Comparison of ENCODE assay signal across 10 mouse cellular contexts in genomic region chr16:36989493-36989892, GRCm38 (mm10). TPM values are rescaled to one million over a fixed set of nuclear protein-coding genes. Genes with fewer than 3 reads are reported as not detected.
DNase-seq lines count a peak whose midpoint lies in the region; ATAC-seq lines count a peak whose summit lies in the region.
"Had no signal": no experiment of that assay in that cellular context is flagged by ENCODE, and none has a peak within 500 bp of the region (broad histone marks: within the 10 kb centered on the region; RNA-seq: fewer than 3 reads in every experiment).

No protein-coding gene starts in this region.

- peak overlapping the region; percentile 53 for H3K4me3 ChIP-seq in heart, embryonic 15.5 days
- no peak overlapping the region for H3K4me3 ChIP-seq in limb, embryonic 12.5 days (replicated peaks)
- no peak overlapping the region for H3K4me3 ChIP-seq in intestine, embryonic 16.5 days (ENCODE audit: low read length)
- H3K4me3 ChIP-seq: limb, embryonic 15.5 days had no signal

- peak; percentile 77 for ATAC-seq in heart, embryonic 15.5 days (replicated peaks; ENCODE audit: insufficient number of reproducible peaks, insufficient read depth, low FRiP score, low read depth)
- ATAC-seq in limb, embryonic 12.5 days (ENCODE audit: insufficient number of reproducible peaks, insufficient read depth, low FRiP score, low TSS enrichment, low read depth) = 0 out of 2 replicates have a peak, but pooled peaks have one; percentile 64
- no peak for ATAC-seq in intestine, embryonic 16.5 days

- H3K27me3 ChIP-seq in heart, embryonic 15.5 days = no peaks in the 10 kb centered on the region
- H3K27me3 ChIP-seq in limb, embryonic 12.5 days = no peaks in the 10 kb centered on the region
- H3K27me3 ChIP-seq in intestine, embryonic 16.5 days (replicated peaks; ENCODE audit: control insufficient read depth, insufficient read depth, low read length) = no peaks in the 10 kb centered on the region
- H3K27me3 ChIP-seq: limb, embryonic 15.5 days had no signal

- DNase-seq in A20 (ENCODE audit: low read depth, low spot score) = peak; percentile 69
- DNase-seq in embryo, embryonic 10.5 days (ENCODE audit: low spot score) = peak; percentile 18
- DNase-seq in urinary bladder, adult 18-20 months (ENCODE audit: low spot score in 2 of 2) = no peak
- no peak for DNase-seq in left cerebral cortex, adult 11 months (ENCODE audit: low spot score)
- no peak for DNase-seq in cerebellum, adult 11 months
- DNase-seq: cerebellum, adult 18-20 months had no signal

- H3K9me3 ChIP-seq in heart, embryonic 15.5 days (replicated peaks) = no peaks in the 10 kb centered on the region
- no peaks in the 10 kb centered on the region for H3K9me3 ChIP-seq in limb, embryonic 12.5 days
- H3K9me3 ChIP-seq in intestine, embryonic 16.5 days (ENCODE audit: control insufficient read depth, low read length) = no peaks in the 10 kb centered on the region
- H3K9me3 ChIP-seq: limb, embryonic 15.5 days had no signal

- H3K9ac ChIP-seq in heart, embryonic 15.5 days = peak overlapping the region; percentile 44
- no peak overlapping the region for H3K9ac ChIP-seq in limb, embryonic 12.5 days (replicated peaks)
- H3K9ac ChIP-seq in intestine, embryonic 16.5 days (ENCODE audit: low read depth, low read length) = no peak overlapping the region
- H3K9ac ChIP-seq: limb, embryonic 15.5 days had no signal

- H3K27ac ChIP-seq in heart, embryonic 15.5 days = peak overlapping the region; percentile 90
- no peak overlapping the region for H3K27ac ChIP-seq in limb, embryonic 12.5 days
- H3K27ac ChIP-seq in intestine, embryonic 16.5 days (ENCODE audit: low read length) = no peak overlapping the region
- H3K27ac ChIP-seq: limb, embryonic 15.5 days had no signal

- peaks cover 23% of the 10 kb centered on the region for H3K4me1 ChIP-seq in heart, embryonic 15.5 days (replicated peaks)
- H3K4me1 ChIP-seq in limb, embryonic 12.5 days (replicated peaks) = peaks cover 9% of the 10 kb centered on the region
- H3K4me1 ChIP-seq in intestine, embryonic 16.5 days (ENCODE audit: control insufficient read depth, insufficient read depth, low read length) = no peaks in the 10 kb centered on the region
- H3K4me1 ChIP-seq: limb, embryonic 15.5 days had no signal

- WGBS in heart, embryonic 15.5 days = 38% methylated on average over 8 of the region's 8 CpGs
- 52% methylated on average over 8 of the region's 8 CpGs for WGBS in limb, embryonic 12.5 days
- 80% methylated on average over 8 of the region's 8 CpGs for WGBS in intestine, embryonic 16.5 days

- H3K4me2 ChIP-seq in heart, embryonic 15.5 days = peak overlapping the region; percentile 57
- peak overlapping the region; percentile 15; the same call in 1 of the 2 replicates for H3K4me2 ChIP-seq in limb, embryonic 12.5 days
- H3K4me2 ChIP-seq in intestine, embryonic 16.5 days (ENCODE audit: low read depth, low read length) = no peak overlapping the region
- H3K4me2 ChIP-seq: limb, embryonic 15.5 days had no signal

- H3K36me3 ChIP-seq in heart, embryonic 15.5 days = no peaks in the 10 kb centered on the region
- H3K36me3 ChIP-seq in limb, embryonic 12.5 days = no peaks in the 10 kb centered on the region
- H3K36me3 ChIP-seq in intestine, embryonic 16.5 days (ENCODE audit: control insufficient read depth, insufficient read depth, low read length) = no peaks in the 10 kb centered on the region
- H3K36me3 ChIP-seq: limb, embryonic 15.5 days had no signal

RNA-seq across cellular contexts. Expression of gene Fbxo40, which starts 0.8 kb away (rescaled TPM):
- 11.4 and 13.8 TPM in 2 replicates for polyA plus RNA-seq in heart, embryonic 15.5 days (2015; fragmentation: Nextera tagmentation; extraction: Ambion mirVana)
- polyA plus RNA-seq in limb, embryonic 12.5 days (2016; fragmentation: Nextera tagmentation; extraction: Ambion mirVana) = 0.08 and 0.12 TPM in 2 replicates
- not detected in 2 replicates for polyA plus RNA-seq in intestine, embryonic 16.5 days (2015; fragmentation: Nextera tagmentation; extraction: Ambion mirVana)

RNA-seq across cellular contexts. Expression of gene Polq, which starts 22.1 kb away (rescaled TPM):
- polyA plus RNA-seq in heart, embryonic 15.5 days (2015; fragmentation: Nextera tagmentation; extraction: Ambion mirVana) = 3.4 and 4.8 TPM in 2 replicates
- polyA plus RNA-seq in limb, embryonic 12.5 days (2016; fragmentation: Nextera tagmentation; extraction: Ambion mirVana) = 11.9 TPM in 2 replicates
- polyA plus RNA-seq in intestine, embryonic 16.5 days (2015; fragmentation: Nextera tagmentation; extraction: Ambion mirVana) = 3.4 and 3.7 TPM in 2 replicates

RNA-seq across cellular contexts. Expression of gene Hcls1, which starts 54.7 kb away (rescaled TPM):
- polyA plus RNA-seq in heart, embryonic 15.5 days (2015; fragmentation: Nextera tagmentation; extraction: Ambion mirVana) = 4.7 and 12.7 TPM in 2 replicates
- 2.7 and 3.2 TPM in 2 replicates for polyA plus RNA-seq in limb, embryonic 12.5 days (2016; fragmentation: Nextera tagmentation; extraction: Ambion mirVana)
- 18.2 and 20.6 TPM in 2 replicates for polyA plus RNA-seq in intestine, embryonic 16.5 days (2015; fragmentation: Nextera tagmentation; extraction: Ambion mirVana)

Comparison
In these comparisons a context has a peak if more than half of its experiments do, and no peak if none do; other contexts are left out.
1. DNase-seq: peak in A20 (single experiment) and embryo, embryonic 10.5 days (single experiment); none in urinary bladder, adult 18-20 months (0 of 2), left cerebral cortex, adult 11 months (single experiment) and cerebellum, adult 11 months (single experiment).
2. RNA of gene Fbxo40, which starts 0.8 kb away (polyA plus RNA-seq): 11.4 to 13.8 TPM in heart, embryonic 15.5 days; 0.08 to 0.12 TPM in limb, embryonic 12.5 days and not detected in intestine, embryonic 16.5 days; every median in the first group is over 10 times any median in the second.